Mouse (Mus musculus) cerebellum, adult 9-10 months (tissue): ENCODE results near the gene Acmsd.

Source experiments
- DNase-seq: peaks from one replicate; pipeline ENCODE4 v3.0.0; 2022

Acmsd gene

DNA sequence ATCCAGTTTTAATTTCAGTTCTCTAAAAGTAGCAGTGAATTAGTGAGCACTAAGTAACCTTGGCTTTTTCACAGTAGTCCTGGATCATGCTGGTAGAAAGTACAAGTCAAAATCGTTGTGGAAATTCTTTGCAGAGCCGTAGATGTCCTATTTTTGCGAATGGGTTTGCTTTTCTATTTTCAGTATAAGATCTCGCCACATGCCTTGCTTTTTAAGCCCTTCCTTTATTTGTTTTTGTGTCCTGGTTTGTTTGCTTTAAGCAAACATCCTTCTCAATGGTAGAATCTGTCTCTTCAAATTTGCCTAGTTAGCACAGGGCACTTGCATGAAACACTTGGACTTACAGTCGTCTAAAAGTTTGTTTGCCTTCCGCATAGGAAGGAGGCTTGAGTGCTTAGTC is 47.0 kb downstream of the Acmsd start:
- DNase-seq: no peak

DNA sequence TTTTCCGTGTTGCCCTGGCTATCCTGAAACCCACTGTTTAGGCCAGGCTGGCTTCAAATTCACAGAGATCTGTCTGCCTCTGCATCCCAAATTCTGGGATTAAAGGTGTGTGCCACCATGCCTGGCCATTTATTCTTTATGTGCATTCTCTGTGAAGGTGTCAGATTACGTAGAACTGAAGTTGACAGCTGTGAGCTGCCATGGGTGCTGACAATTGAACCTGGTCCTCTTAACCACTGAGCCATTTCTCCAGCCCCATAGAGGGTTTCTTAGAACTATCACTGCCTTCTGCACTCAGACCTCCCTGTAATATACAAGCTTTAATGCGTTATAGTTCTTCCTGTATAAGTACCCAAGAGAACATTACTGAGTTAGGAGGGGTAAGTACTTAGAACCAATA is 49.4 kb downstream of the Acmsd start:
- DNase-seq: no peak

GRCm38 (mm10) chr1:127780142-127780541 is 50.9 kb downstream of the Acmsd start:
- no peak for DNase-seq

DNA sequence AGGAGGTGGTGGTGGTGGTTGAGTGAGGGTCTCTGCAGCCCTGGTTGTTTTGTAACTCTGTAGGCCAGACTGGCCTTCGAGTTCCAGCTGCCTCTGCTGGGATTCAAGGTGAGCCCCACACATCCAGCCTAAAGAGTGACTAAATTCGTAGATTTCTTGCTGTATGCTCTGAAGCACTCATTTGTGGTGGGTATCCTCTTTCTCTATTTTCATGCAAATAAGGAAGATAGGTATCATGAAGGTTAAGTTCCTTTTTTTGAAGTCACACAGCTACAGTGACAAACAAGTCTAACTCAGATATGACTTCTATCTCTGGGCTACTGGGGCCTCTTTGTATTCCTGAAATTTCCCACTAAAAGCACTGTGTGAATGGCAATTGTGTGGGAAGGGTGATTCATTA is 51.6 kb downstream of the Acmsd start:
- no peak for DNase-seq

DNA sequence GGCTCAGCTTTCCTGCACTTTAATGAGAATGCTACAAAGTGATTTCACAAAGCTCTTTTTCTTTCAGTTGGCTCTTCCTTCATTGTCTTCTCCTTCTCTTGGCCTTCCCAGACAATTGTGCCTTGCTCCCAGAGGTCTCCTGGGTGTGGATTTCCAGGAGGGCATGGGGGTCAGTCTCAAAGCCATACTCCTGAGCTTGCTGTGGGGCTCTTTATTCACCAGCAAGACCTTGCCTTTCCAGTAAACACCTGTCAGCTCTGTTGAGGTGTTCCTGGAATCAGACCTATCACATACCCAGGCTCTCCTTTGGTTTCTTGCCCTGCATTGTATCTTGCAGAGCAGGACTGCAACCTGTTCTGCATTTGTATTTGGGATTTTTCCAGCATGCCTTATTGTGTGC is 54.6 kb downstream of the Acmsd start:
- no peak for DNase-seq

DNA sequence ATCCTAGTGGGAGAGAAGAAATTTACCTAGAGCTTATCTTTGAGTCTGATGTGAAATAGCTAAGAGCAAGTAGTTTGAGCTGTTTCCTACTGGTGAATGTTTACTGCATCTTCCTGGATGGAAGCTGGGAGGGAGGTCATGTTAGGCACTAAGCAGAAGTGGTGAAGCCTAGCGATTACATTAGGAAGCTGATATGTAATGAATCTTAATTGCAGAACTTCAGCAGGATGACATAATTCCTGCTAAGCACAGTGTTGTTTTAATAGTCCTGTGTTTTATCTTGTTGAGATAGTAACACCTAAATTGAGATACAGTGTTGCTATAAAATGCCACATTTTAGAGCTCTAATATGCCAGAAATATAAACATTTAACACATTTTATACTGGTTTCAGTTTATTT is 56.7 kb downstream of the Acmsd start:
- DNase-seq: no peak

DNA sequence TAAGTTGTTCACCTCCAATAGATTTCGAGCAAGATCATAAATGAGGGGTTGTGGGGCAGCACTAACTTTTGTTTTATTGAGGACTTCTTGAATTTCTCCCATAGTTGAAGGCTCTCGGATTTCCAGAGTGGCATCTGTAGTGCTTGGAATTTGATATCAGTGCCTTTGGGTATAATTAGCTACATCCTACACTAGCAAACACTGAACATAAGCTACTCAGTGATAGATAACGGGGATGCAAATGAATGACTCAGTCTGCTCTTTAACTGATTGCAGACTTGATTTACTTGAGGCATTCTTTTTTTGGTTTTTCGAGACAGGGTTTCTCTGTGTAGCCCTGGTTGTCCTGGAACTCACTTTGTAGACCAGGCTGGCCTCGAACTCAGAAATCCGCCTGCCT is 59.7 kb downstream of the Acmsd start:
- DNase-seq: no peak

GRCm38 (mm10) chr1:127793459-127793858 is 64.2 kb downstream of the Acmsd start:
- DNase-seq: no peak

DNA sequence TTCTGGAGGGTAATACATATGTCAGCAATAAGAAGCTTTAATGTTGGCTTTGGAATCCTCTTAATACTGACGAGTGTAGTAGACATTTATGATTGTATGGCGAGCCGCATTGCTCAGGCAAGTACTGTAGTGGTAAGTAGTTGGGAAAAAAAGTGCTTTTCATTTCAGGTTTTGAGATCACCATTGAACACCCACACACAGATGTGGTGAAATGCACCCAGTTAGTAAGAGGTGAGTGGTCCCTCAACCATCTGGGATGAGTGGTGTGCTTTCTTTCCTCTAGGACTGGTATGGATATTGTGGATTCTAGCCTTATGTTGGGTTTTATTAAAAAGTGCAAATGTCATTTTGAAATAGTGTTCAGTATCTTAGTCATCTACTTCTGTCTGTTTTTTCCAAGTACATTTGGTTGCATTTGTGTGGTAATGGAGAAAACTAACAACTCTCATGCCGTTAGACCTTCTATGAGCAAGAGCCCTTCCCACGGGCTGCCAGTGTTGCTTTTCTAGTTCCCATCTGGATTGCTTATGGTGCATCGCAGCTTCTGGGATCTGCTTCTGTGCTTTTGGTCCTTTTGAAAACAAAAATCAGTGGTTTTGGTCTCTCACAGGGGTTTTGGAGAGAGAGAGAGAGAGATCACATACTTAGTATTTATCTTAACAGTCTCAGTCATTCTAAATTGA is 66.0 kb downstream of the Acmsd start:
- DNase-seq: no peak

GRCm38 (mm10) chr1:127796341-127796740 is 67.1 kb downstream of the Acmsd start:
- no peak for DNase-seq

DNA sequence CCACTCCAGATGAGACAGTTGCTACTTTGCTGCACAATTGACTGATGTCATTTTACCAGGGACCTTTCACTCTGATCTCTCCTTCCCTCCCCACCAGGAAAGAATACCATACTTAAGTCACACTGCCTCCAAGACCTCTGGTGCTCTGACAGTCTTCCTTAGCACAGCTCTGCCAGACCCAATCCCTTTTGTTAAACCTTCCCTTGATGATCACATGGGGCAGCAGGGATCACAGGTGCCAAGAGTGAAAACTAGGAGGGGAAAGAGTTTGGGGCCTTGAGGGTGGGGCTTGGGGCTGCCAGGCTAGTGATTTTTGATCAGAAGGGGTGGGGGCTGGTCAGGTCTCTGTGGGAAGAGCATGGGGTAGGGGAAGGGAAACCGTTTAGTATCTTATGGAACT is 67.5 kb downstream of the Acmsd start:
- DNase-seq: no peak

DNA sequence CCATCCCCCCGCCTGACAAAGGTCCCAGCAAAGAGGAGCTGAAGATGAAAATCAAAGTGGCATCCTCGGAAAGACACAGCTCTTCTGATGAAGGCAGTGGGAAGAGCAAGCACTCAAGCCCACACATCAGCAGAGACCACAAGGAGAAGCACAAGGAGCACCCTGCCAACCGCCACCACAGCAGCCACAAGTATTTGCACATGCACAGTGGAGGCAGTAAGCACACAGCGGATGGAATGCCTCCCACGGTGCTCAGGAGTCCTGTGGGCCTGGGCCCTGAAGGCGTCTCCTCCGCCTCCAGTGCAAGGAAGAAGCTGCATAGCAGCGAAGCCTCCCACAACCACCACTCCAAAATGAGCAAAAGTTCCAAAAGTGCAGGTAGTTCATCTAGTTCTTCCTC is 73.7 kb downstream of the Acmsd start:
- DNase-seq: no peak

- DNase-seq: no peak
Measured at GRCm38 (mm10) chr1:127808671-127809070, 79.5 kb downstream of the Acmsd start.

DNA sequence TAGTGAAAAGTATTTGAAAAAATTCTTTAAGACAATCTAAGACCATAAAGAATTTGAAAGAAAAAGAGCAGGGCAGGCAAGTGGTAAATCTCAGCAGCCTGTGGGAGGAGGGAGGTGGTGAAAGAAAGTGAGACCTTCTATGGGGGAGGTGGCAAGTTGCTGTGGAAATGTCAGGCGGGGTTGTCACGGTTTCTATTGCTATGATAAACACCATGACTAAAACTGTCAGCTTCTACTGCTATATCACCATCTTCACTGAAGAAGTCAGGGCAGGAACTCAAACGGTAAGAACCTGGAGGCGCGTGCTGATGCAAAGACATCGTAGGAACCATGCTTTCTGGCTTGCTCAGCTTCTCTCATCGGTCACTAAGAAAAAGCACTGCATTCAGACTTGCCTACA is 83.7 kb downstream of the Acmsd start:
- no peak for DNase-seq

- DNase-seq: no peak
Measured at GRCm38 (mm10) chr1:127816381-127816780, 87.2 kb downstream of the Acmsd start.
